Mouse (Mus musculus) kidney, postnatal 0 days (tissue): Measurements from ENCODE around the gene Tnfrsf8. TPM values are rescaled to one million over a fixed set of nuclear protein-coding genes. Genes with fewer than 3 reads are reported as not detected.
"Not testable (repeated sequence)": the region's sequence is repeated elsewhere in the genome, so short reads cannot be mapped to it uniquely, and the experiment has no call there.

Experiments
- ATAC-seq: fragments of 200-750 bp; cut with Nextera tagmentation; replicated peaks from 2 replicates; pipeline ENCODE4 v1.8.0; 2017; ENCODE audit warnings: low read depth, moderate number of reproducible peaks, moderate TSS enrichment, moderate library complexity; ENCODE audit not compliant: low FRiP score
- DNase-seq: peaks from one replicate; pipeline ENCODE4 v3.0.0-alpha.2; 2016; ENCODE audit warnings: low spot score
- H3K27ac ChIP-seq: fragments of 300-500 bp; sonication (generic); 2 replicates; pipeline ENCODE4 v1.5.1; 2014; ENCODE audit warnings: mild to moderate bottlenecking
- H3K27me3 ChIP-seq: fragments of 300-500 bp; sonication (generic); 2 replicates; pipeline ENCODE4 v1.6.1; 2014; ENCODE audit warnings: low read length, mixed read lengths; ENCODE audit not compliant: insufficient read depth
- H3K36me3 ChIP-seq: fragments of 300-500 bp; sonication (generic); 2 replicates; pipeline ENCODE4 v1.6.1; 2014; ENCODE audit warnings: low read length, mixed read lengths; ENCODE audit not compliant: insufficient read depth
- H3K4me1 ChIP-seq: fragments of 300-500 bp; sonication (generic); replicated peaks from 2 replicates; pipeline ENCODE4 v1.6.1; 2014; ENCODE audit warnings: antibody characterized with exemption, low read length, mixed read lengths; ENCODE audit not compliant: insufficient read depth
- H3K4me2 ChIP-seq: fragments of 300-500 bp; sonication (generic); 2 replicates; pipeline ENCODE4 v1.6.1; 2014; ENCODE audit warnings: mild to moderate bottlenecking, low read length, moderate library complexity, mixed read lengths
- H3K4me3 ChIP-seq: fragments of 300-500 bp; sonication (generic); replicated peaks from 2 replicates; pipeline ENCODE4 v1.5.1; 2014; ENCODE audit warnings: low read depth, low read length
- H3K9ac ChIP-seq: fragments of 300-500 bp; sonication (generic); 2 replicates; pipeline ENCODE4 v1.6.1; 2014; ENCODE audit warnings: low read depth, low read length
- H3K9me3 ChIP-seq: fragments of 300-500 bp; sonication (generic); replicated peaks from 2 replicates; pipeline ENCODE4 v1.6.1; 2016; ENCODE audit warnings: low read length, inconsistent platforms, mixed read lengths
- CTCF ChIP-seq: IDR thresholded peaks from 2 replicates; pipeline ENCODE4 v1.5.1; 2016; ENCODE audit warnings: antibody characterized with exemption, low read depth, mild to moderate bottlenecking, moderate library complexity
- WGBS: fragments of 180-500 bp; shearing (Covaris S2); extraction: QIAGEN DNeasy Blood & Tissue Kit; methylation state at CpG from one replicate; pipeline ENCODE4 v1.1.7; 2014; 5-methylcytosine and 5-hydroxymethylcytosine counted together
- polyA plus RNA-seq: library from polyadenylated mRNA; unstranded; fragments of >200 nt; fragmentation: Nextera tagmentation; extraction: Ambion mirVana; gene quantifications from 2 replicates; pipeline ENCODE4 v1.2.1, GENCODE M21; 2015

Gene Tnfrsf8
- 0.05 and 0.08 TPM in 2 replicates for polyA plus RNA-seq

DNA sequence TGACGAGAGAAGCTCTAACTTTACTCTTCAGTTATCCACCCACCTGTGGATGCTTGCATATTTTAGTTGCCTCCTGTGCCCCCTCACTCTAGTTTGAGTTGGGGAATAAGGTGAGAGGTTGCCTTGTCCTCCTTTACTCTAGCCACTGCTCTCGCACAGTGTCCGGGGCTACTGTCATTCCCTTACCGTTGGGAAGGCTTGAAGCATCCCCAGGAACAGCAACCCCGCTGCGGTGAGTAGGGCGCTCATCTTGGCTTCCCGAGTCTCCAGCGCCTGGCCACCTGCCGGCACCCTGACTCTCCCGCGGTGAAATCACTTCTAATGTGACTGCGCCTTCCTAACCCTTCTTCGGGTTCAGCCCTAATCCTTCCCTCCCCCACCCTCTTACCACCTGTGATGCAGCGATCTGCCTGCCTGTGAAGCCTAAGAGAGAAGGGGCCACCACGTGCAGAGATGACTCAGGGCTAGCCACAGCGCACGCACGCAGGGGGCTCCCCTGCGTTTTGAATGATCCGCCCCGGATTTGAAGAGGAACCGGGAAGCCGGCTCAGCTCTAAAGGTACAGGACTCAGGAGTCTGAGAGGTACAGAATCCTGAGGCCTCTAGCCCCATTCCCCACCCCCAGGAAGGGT, at the start of gene Tnfrsf8:
TSS of gene Tnfrsf8 (minus strand) at position 329 of the 632 bp plus-strand sequence.
- no peak for TF ChIP-seq CTCF
- H3K9me3 ChIP-seq = no peaks in the 10 kb centered on the region
- no peak for ATAC-seq
- no peaks in the 10 kb centered on the region for H3K36me3 ChIP-seq
- no peaks in the 10 kb centered on the region for H3K4me1 ChIP-seq
- H3K27ac ChIP-seq = no peak within 1 kb of the TSS
- no peak within 1 kb of the TSS for H3K4me3 ChIP-seq
- no peak within 1 kb of the TSS for H3K9ac ChIP-seq
- DNase-seq = no peak
- 4% methylated on average over 24 of the region's 24 CpGs for WGBS
- no peak within 1 kb of the TSS for H3K4me2 ChIP-seq
- no peaks in the 10 kb centered on the region; the same call in 1 of the 2 replicates for H3K27me3 ChIP-seq

DNA sequence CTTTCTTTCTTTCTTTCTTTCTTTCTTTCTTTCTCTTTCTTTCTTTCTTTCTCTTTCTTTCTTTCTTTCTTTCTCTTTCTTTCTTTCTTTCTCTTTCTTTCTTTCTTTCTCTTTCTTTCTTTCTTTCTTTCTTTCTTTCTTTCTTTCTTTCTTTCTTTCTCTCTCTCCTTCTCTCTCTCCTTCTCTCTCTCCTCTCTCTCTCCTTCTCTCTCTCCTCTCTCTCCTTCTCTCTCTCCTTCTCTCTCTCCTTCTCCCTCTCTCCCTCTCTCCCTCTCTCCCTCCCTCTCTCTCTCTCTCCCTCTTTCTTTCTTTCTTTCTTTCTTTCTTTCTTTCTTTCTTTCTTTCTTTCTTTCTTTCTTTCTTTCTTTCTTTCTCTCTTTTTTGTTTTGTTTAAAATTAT, 46.7 kb upstream of the Tnfrsf8 start:
- not testable (repeated sequence) for H3K4me3 ChIP-seq, ATAC-seq

DNA sequence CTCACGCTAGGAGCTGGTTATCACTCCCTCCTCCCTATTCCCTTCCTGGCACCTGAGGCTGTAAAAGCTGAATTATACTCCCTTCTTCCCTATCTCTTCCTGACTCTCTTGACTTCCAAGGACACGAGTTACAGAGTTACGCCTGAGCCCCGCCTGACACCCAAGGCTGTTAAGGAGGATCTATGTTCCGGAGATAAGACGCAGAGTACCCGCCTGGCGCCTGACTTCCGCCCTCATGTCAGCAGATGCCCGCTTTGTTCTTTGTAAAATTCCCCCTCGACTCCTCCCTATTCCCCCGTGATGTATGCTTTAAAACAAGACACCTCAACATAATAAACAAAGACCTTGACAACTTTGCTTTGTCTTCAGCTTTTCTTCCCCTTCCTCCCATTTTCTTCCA, 46.1 kb upstream of the Tnfrsf8 start:
- DNase-seq = peak; percentile 37
- no peak for ATAC-seq
- TF ChIP-seq CTCF = no peak
- WGBS = 2% methylated on average over 12 of the region's 12 CpGs
- no peaks in the 10 kb centered on the region for H3K9me3 ChIP-seq
- no peak overlapping the region for H3K4me3 ChIP-seq
- H3K36me3 ChIP-seq = no peaks in the 10 kb centered on the region
- peak overlapping the region; percentile 30; the same call in 1 of the 2 replicates for H3K4me2 ChIP-seq
- H3K9ac ChIP-seq = no peak overlapping the region
- H3K27ac ChIP-seq = no peak overlapping the region
- no peaks in the 10 kb centered on the region for H3K4me1 ChIP-seq
- no peaks in the 10 kb centered on the region for H3K27me3 ChIP-seq

More for the DNA sequence above, 46.7 kb upstream of the Tnfrsf8 start:
- H3K9ac ChIP-seq, H3K4me2 ChIP-seq, H3K27me3 ChIP-seq, H3K9me3 ChIP-seq, H3K36me3 ChIP-seq, H3K4me1 ChIP-seq, DNase-seq, H3K27ac ChIP-seq: not testable (repeated sequence)

DNA sequence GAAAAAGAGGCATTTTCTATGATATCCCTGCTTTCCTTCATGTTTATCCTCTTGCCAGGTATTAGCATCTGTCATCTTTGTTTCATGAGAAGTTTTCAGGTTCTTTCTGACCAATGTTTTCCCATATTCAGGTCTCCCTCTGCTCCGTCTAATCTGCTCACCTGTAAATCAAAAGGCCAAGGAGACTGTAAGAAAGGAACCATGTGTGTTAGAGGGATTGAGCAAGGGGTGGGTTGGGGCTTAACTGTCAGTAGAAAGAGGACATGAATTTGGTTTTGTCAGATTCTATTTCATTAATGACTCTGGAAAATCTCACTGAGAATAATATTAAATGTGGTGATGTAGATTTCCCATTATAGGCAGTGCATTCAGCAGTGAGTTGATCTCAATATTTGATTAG, 45.6 kb upstream of the Tnfrsf8 start:
- Histone ChIP-seq H3K4me2 (no peak overlapping the region), H3K9ac (no peak overlapping the region), H3K4me3 (no peak overlapping the region), H3K4me1 (no peaks in the 10 kb centered on the region), H3K9me3 (no peaks in the 10 kb centered on the region), H3K27ac (no peak overlapping the region), H3K36me3 (no peaks in the 10 kb centered on the region), H3K27me3 (no peaks in the 10 kb centered on the region)
- 50% methylated on average over 1 of the region's 1 CpGs for WGBS
- DNase-seq (no peak), ATAC-seq (no peak)
- no peak for TF ChIP-seq CTCF

DNA sequence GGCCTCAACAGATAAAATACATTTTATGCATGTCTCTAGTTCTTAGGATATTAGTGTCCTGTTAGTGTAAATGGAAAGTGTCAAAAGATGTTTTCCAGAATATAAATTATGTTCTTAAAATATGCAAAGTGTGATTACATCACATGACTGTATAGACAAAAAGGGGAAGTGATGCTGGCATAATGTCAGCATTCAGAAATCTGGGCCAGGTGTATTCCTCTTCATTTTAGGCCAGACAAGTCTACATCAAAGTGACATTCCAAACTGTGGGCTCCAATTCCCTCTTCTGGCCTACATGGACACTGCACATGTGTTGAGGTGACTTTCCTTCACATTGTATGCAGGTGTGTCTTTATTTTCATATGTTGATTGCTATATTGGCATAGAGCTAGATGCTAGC, 41.3 kb upstream of the Tnfrsf8 start:
- H3K27me3 ChIP-seq = no peaks in the 10 kb centered on the region
- no peak overlapping the region for H3K27ac ChIP-seq
- ATAC-seq = no peak
- no peaks in the 10 kb centered on the region for H3K9me3 ChIP-seq
- H3K4me3 ChIP-seq = no peak overlapping the region
- no peaks in the 10 kb centered on the region for H3K4me1 ChIP-seq
- H3K4me2 ChIP-seq = no peak overlapping the region
- no peak for TF ChIP-seq CTCF
- DNase-seq = no peak
- no peaks in the 10 kb centered on the region for H3K36me3 ChIP-seq
- no peak overlapping the region for H3K9ac ChIP-seq

DNA sequence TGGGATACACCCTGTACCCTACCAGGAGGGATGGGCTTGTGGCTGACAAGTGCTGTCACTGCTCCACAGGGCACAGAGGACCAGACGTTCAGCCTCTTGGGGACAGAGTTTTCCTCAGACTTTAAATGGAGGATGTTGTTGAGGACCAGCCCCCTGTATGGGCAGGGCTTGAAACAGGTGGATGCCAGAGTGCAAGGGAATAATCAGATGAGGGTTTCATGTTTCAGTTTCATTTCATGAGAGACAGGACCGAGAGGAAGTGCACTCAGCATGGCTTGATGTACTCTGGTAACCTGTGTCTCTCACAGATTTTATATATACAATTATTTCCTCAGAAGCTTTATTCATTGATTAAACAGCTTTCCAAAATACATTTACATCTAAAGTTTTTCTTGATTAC, 38.9 kb upstream of the Tnfrsf8 start:
- no peak for TF ChIP-seq CTCF
- H3K4me1 ChIP-seq = no peaks in the 10 kb centered on the region
- DNase-seq (no peak), ATAC-seq (no peak)
- no peak overlapping the region for H3K27ac ChIP-seq
- H3K4me2 ChIP-seq = no peak overlapping the region
- no peak overlapping the region for H3K9ac ChIP-seq
- no peaks in the 10 kb centered on the region for H3K9me3 ChIP-seq
- no peaks in the 10 kb centered on the region for H3K36me3 ChIP-seq
- no peaks in the 10 kb centered on the region for H3K27me3 ChIP-seq
- 36% methylated on average over 2 of the region's 2 CpGs for WGBS
- no peak overlapping the region for H3K4me3 ChIP-seq

DNA sequence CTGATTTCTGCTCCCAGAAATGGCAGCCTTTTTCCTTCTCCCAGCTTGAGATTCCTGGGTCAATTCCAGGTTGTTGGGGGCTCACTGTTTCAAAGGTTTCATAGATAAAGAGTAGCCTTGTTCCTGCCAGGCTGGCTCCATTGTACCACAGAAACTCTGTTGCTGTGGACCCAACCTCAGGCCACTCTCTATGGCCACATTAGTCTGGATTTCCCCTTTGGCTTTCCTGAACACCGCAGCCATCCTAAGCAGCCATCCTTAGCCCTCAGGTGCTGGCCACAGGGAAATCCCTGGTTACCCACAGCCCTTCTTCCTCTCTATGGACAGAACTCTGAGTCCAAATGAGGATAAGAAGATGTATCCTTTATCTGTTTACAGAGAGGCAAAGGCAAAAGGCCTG, 30.0 kb upstream of the Tnfrsf8 start:
- Histone ChIP-seq H3K9ac (no peak overlapping the region), H3K27ac (no peak overlapping the region), H3K9me3 (no peaks in the 10 kb centered on the region), H3K4me3 (no peak overlapping the region), H3K27me3 (no peaks in the 10 kb centered on the region), H3K4me1 (no peaks in the 10 kb centered on the region), H3K4me2 (no peak overlapping the region), H3K36me3 (no peaks in the 10 kb centered on the region)
- 91% methylated on average over 1 of the region's 1 CpGs for WGBS
- TF ChIP-seq CTCF = no peak
- no peak for ATAC-seq
- DNase-seq = no peak
